Mouse (Mus musculus): Measurements from ENCODE around the gene Mras. TPM values are rescaled to one million over a fixed set of nuclear protein-coding genes. Genes with fewer than 3 reads are reported as not detected.

The Mras gene
- polyA plus RNA-seq, 1 experiment, result 6.0 TPM

- Histone ChIP-seq H3K4me1 (ENCODE audit: control insufficient read depth, insufficient read depth, low read length) (no peaks in the 10 kb centered on the region), H3K27ac (ENCODE audit: insufficient read depth, low read length) (no peak overlapping the region), H3K9me3 (replicated peaks; ENCODE audit: control insufficient read depth, insufficient read depth, low read length, poor library complexity, severe bottlenecking) (no peaks in the 10 kb centered on the region), H3K9ac (ENCODE audit: low read depth, poor library complexity, severe bottlenecking) (no peak overlapping the region), H3K4me3 (ENCODE audit: low read depth, low read length) (no peak overlapping the region), H3K36me3 (ENCODE audit: control insufficient read depth, insufficient read depth, low read length, poor library complexity, severe bottlenecking) (no peaks in the 10 kb centered on the region), H3K27me3 (ENCODE audit: control insufficient read depth, insufficient read depth, low read length, poor library complexity, severe bottlenecking) (no peaks in the 10 kb centered on the region)
- TF ChIP-seq CTCF (IDR thresholded peaks at IDR 0.05; ENCODE audit: low read depth, low read length) (peak; percentile 66), POLR2A (IDR thresholded peaks at IDR 0.05; ENCODE audit: insufficient read depth, low read length) (no peak)
Observed at GRCm38 (mm10) chr9:99458529-99459208, 21.5 kb upstream of the Mras start.

GRCm38 (mm10) chr9:99454211-99454610 is 17.0 kb upstream of the Mras start:
- Histone ChIP-seq H3K9ac (ENCODE audit: low read depth, poor library complexity, severe bottlenecking) (no peak overlapping the region), H3K4me1 (ENCODE audit: control insufficient read depth, insufficient read depth, low read length) (no peaks in the 10 kb centered on the region), H3K27ac (ENCODE audit: insufficient read depth, low read length) (no peak overlapping the region), H3K36me3 (ENCODE audit: control insufficient read depth, insufficient read depth, low read length, poor library complexity, severe bottlenecking) (no peaks in the 10 kb centered on the region), H3K9me3 (replicated peaks; ENCODE audit: control insufficient read depth, insufficient read depth, low read length, poor library complexity, severe bottlenecking) (no peaks in the 10 kb centered on the region), H3K4me3 (ENCODE audit: low read depth, low read length) (no peak overlapping the region), H3K27me3 (ENCODE audit: control insufficient read depth, insufficient read depth, low read length, poor library complexity, severe bottlenecking) (no peaks in the 10 kb centered on the region)
- TF ChIP-seq CTCF (IDR thresholded peaks at IDR 0.05; ENCODE audit: low read depth, low read length) (no peak), POLR2A (IDR thresholded peaks at IDR 0.05; ENCODE audit: insufficient read depth, low read length) (no peak), EP300 (IDR thresholded peaks at IDR 0.05; ENCODE audit: insufficient read depth, low read depth, low read length) (no peak)

- H3K4me1 ChIP-seq (ENCODE audit: control insufficient read depth, insufficient read depth, low read length), result no peaks in the 10 kb centered on the region
- no peak within 1 kb of the TSS for H3K4me3 ChIP-seq (ENCODE audit: low read depth, low read length)
- no peak within 1 kb of the TSS for H3K27ac ChIP-seq (ENCODE audit: insufficient read depth, low read length)
- H3K27me3 ChIP-seq (ENCODE audit: control insufficient read depth, insufficient read depth, low read length, poor library complexity, severe bottlenecking), result no peaks in the 10 kb centered on the region
- no peak within 1 kb of the TSS for H3K9ac ChIP-seq (ENCODE audit: low read depth, poor library complexity, severe bottlenecking)
- no peak for TF ChIP-seq POLR2A (IDR thresholded peaks at IDR 0.05; ENCODE audit: insufficient read depth, low read length)
- TF ChIP-seq CTCF (IDR thresholded peaks at IDR 0.05; ENCODE audit: low read depth, low read length), result no peak
- TF ChIP-seq EP300 (IDR thresholded peaks at IDR 0.05; ENCODE audit: insufficient read depth, low read depth, low read length), result no peak
- no peaks in the 10 kb centered on the region for H3K9me3 ChIP-seq (replicated peaks; ENCODE audit: control insufficient read depth, insufficient read depth, low read length, poor library complexity, severe bottlenecking)
- H3K36me3 ChIP-seq (ENCODE audit: control insufficient read depth, insufficient read depth, low read length, poor library complexity, severe bottlenecking), result no peaks in the 10 kb centered on the region
Observed at GRCm38 (mm10) chr9:99451161-99451560, 14.0 kb upstream of the Mras start, which contains the start of gene Nme9. Nme9 (plus strand) TSS chr9:99451475.

GRCm38 (mm10) chr9:99449886-99450647 is 12.9 kb upstream of the Mras start:
- no peaks in the 10 kb centered on the region for H3K9me3 ChIP-seq (replicated peaks; ENCODE audit: control insufficient read depth, insufficient read depth, low read length, poor library complexity, severe bottlenecking)
- H3K27ac ChIP-seq (ENCODE audit: insufficient read depth, low read length), result no peak overlapping the region
- no peak overlapping the region for H3K9ac ChIP-seq (ENCODE audit: low read depth, poor library complexity, severe bottlenecking)
- no peak overlapping the region for H3K4me3 ChIP-seq (ENCODE audit: low read depth, low read length)
- H3K27me3 ChIP-seq (ENCODE audit: control insufficient read depth, insufficient read depth, low read length, poor library complexity, severe bottlenecking), result no peaks in the 10 kb centered on the region
- H3K4me1 ChIP-seq (ENCODE audit: control insufficient read depth, insufficient read depth, low read length), result no peaks in the 10 kb centered on the region
- H3K36me3 ChIP-seq (ENCODE audit: control insufficient read depth, insufficient read depth, low read length, poor library complexity, severe bottlenecking), result no peaks in the 10 kb centered on the region
- TF ChIP-seq EP300 (IDR thresholded peaks at IDR 0.05; ENCODE audit: insufficient read depth, low read depth, low read length) (no peak), CTCF (IDR thresholded peaks at IDR 0.05; ENCODE audit: low read depth, low read length) (peak; percentile 30)

- H3K9ac ChIP-seq (ENCODE audit: low read depth, poor library complexity, severe bottlenecking), result no peak overlapping the region
- H3K27ac ChIP-seq (ENCODE audit: insufficient read depth, low read length), result no peak overlapping the region
- TF ChIP-seq POLR2A (IDR thresholded peaks at IDR 0.05; ENCODE audit: insufficient read depth, low read length), result no peak
- no peak for TF ChIP-seq EP300 (IDR thresholded peaks at IDR 0.05; ENCODE audit: insufficient read depth, low read depth, low read length)
- no peak for TF ChIP-seq CTCF (IDR thresholded peaks at IDR 0.05; ENCODE audit: low read depth, low read length)
Observed at GRCm38 (mm10) chr9:99447323-99447722, 10.1 kb upstream of the Mras start.

GRCm38 (mm10) chr9:99446259-99446658 is 9.1 kb upstream of the Mras start:
- Histone ChIP-seq H3K36me3 (ENCODE audit: control insufficient read depth, insufficient read depth, low read length, poor library complexity, severe bottlenecking) (no peaks in the 10 kb centered on the region), H3K4me3 (ENCODE audit: low read depth, low read length) (no peak overlapping the region), H3K27me3 (ENCODE audit: control insufficient read depth, insufficient read depth, low read length, poor library complexity, severe bottlenecking) (no peaks in the 10 kb centered on the region), H3K27ac (ENCODE audit: insufficient read depth, low read length) (no peak overlapping the region), H3K9me3 (replicated peaks; ENCODE audit: control insufficient read depth, insufficient read depth, low read length, poor library complexity, severe bottlenecking) (no peaks in the 10 kb centered on the region), H3K9ac (ENCODE audit: low read depth, poor library complexity, severe bottlenecking) (no peak overlapping the region), H3K4me1 (ENCODE audit: control insufficient read depth, insufficient read depth, low read length) (no peaks in the 10 kb centered on the region)
- no peak for TF ChIP-seq EP300 (IDR thresholded peaks at IDR 0.05; ENCODE audit: insufficient read depth, low read depth, low read length)
- TF ChIP-seq CTCF (IDR thresholded peaks at IDR 0.05; ENCODE audit: low read depth, low read length), result no peak
- TF ChIP-seq POLR2A (IDR thresholded peaks at IDR 0.05; ENCODE audit: insufficient read depth, low read length), result no peak

More at GRCm38 (mm10) chr9:99447323-99447722, 10.1 kb upstream of the Mras start:
- Histone ChIP-seq H3K27me3 (ENCODE audit: control insufficient read depth, insufficient read depth, low read length, poor library complexity, severe bottlenecking) (no peaks in the 10 kb centered on the region), H3K9me3 (replicated peaks; ENCODE audit: control insufficient read depth, insufficient read depth, low read length, poor library complexity, severe bottlenecking) (no peaks in the 10 kb centered on the region), H3K4me3 (ENCODE audit: low read depth, low read length) (no peak overlapping the region), H3K4me1 (ENCODE audit: control insufficient read depth, insufficient read depth, low read length) (no peaks in the 10 kb centered on the region), H3K36me3 (ENCODE audit: control insufficient read depth, insufficient read depth, low read length, poor library complexity, severe bottlenecking) (no peaks in the 10 kb centered on the region)

Data from ES-Bruce4 (cell line).